Mouse (Mus musculus) liver, embryonic 14.5 days (tissue): ENCODE measurements around the gene Sh3bp1.
A peak's percentile ranks its signal among the peaks of the same experiment; 100 is the strongest.

ENCODE experiments used
- CTCF ChIP-seq: IDR thresholded peaks from 2 replicates; pipeline ENCODE4 v1.5.1; 2016; ENCODE audit warnings: antibody characterized with exemption, low read depth, control low read depth
- EP300 ChIP-seq: IDR thresholded peaks from 2 replicates; pipeline ENCODE4 v1.6.1; 2016; ENCODE audit warnings: antibody characterized with exemption, low read depth

GRCm38 (mm10) chr15:78927788-78928457 is 28.4 kb downstream of the Sh3bp1 start:
- TF ChIP-seq EP300 (no peak), CTCF (0 out of 2 replicates have a peak, but pooled peaks have one; percentile 3)
